Mouse (Mus musculus) stomach, postnatal 0 days (tissue): ENCODE results near the gene Clps.

Source experiments
- CTCF ChIP-seq: IDR thresholded peaks from 2 replicates; pipeline ENCODE4 v1.5.1; 2016; ENCODE audit warnings: antibody characterized with exemption, low read depth, mild to moderate bottlenecking, moderate library complexity
- EP300 ChIP-seq: optimal IDR thresholded peaks from 2 replicates; pipeline ENCODE3; 2016; ENCODE audit warnings: antibody characterized with exemption

- TF ChIP-seq CTCF (no peak), EP300 (no peak)
These were observed 7.0 kb upstream of the Clps start for GRCm38 (mm10) chr17:28567541-28567940.
